Mouse (Mus musculus) lung, embryonic 16.5 days (tissue): ENCODE measurements around the gene Asgr1. TPM values are rescaled to one million over a fixed set of nuclear protein-coding genes. Genes with fewer than 3 reads are reported as not detected.

Source experiments
- ATAC-seq: fragments of 200-750 bp; cut with Nextera tagmentation; 2 replicates; pipeline ENCODE4 v1.8.0; 2017; ENCODE audit warnings: low read depth, mild to moderate bottlenecking, moderate library complexity
- H3K27ac ChIP-seq: fragments of 300-500 bp; sonication (generic); 2 replicates; pipeline ENCODE4 v1.5.1; 2014; ENCODE audit warnings: mild to moderate bottlenecking, control low read depth, low read length
- H3K27me3 ChIP-seq: fragments of 300-500 bp; sonication (generic); 2 replicates; pipeline ENCODE4 v1.6.1; 2014; ENCODE audit warnings: low read depth, low read length, mixed read lengths; ENCODE audit not compliant: control insufficient read depth, insufficient read depth
- H3K36me3 ChIP-seq: fragments of 300-500 bp; sonication (generic); 2 replicates; pipeline ENCODE4 v1.6.1; 2014; ENCODE audit warnings: low read length; ENCODE audit not compliant: control insufficient read depth, insufficient read depth
- H3K4me1 ChIP-seq: fragments of 300-500 bp; sonication (generic); replicated peaks from 2 replicates; pipeline ENCODE4 v1.6.1; 2014; ENCODE audit warnings: low read length, mixed read lengths; ENCODE audit not compliant: control insufficient read depth, insufficient read depth
- H3K4me2 ChIP-seq: fragments of 300-500 bp; sonication (generic); 2 replicates; pipeline ENCODE4 v1.6.1; 2014; ENCODE audit warnings: low read depth, low read length, control low read depth
- H3K4me3 ChIP-seq: fragments of 300-500 bp; sonication (generic); 2 replicates; pipeline ENCODE4 v1.5.1; 2014; ENCODE audit warnings: mild to moderate bottlenecking, low read length, control low read depth
- H3K9ac ChIP-seq: fragments of 300-500 bp; sonication (generic); 2 replicates; pipeline ENCODE4 v1.6.1; 2014; ENCODE audit warnings: low read length, control low read depth
- H3K9me3 ChIP-seq: fragments of 300-500 bp; sonication (generic); 2 replicates; pipeline ENCODE4 v1.6.1; 2016; ENCODE audit warnings: low read length; ENCODE audit not compliant: control insufficient read depth
- WGBS: fragments of 180-500 bp; shearing (Covaris S2); extraction: QIAGEN DNeasy Blood & Tissue Kit; methylation state at CpG from one replicate; pipeline ENCODE4 v1.1.7; 2014; 5-methylcytosine and 5-hydroxymethylcytosine counted together
- polyA plus RNA-seq: library from polyadenylated mRNA; unstranded; fragments of >200 nt; fragmentation: Nextera tagmentation; extraction: Ambion mirVana; gene quantifications from 2 replicates; pipeline ENCODE4 v1.2.1, GENCODE M21; 2015

Asgr1 gene
- polyA plus RNA-seq, 1 experiment from 2014 or later = not detected

- Histone ChIP-seq H3K4me2 (no peak overlapping the region), H3K9ac (no peak overlapping the region), H3K4me3 (no peak overlapping the region), H3K4me1 (no peaks in the 10 kb centered on the region), H3K9me3 (no peaks in the 10 kb centered on the region), H3K36me3 (no peaks in the 10 kb centered on the region), H3K27me3 (peaks cover 2% of the 10 kb centered on the region; the same call in 1 of the 2 replicates), H3K27ac (no peak overlapping the region)
- 52% methylated on average over 10 of the region's 10 CpGs for WGBS
- ATAC-seq = no peak
These were observed 4.1 kb upstream of the Asgr1 start for GRCm38 (mm10) chr11:70049816-70050215.

GRCm38 (mm10) chr11:70053156-70053555 lies 729 bp upstream of the Asgr1 start:
- no peak overlapping the region for H3K4me3 ChIP-seq
- H3K27me3 ChIP-seq = peaks cover 2% of the 10 kb centered on the region; the same call in 1 of the 2 replicates
- no peaks in the 10 kb centered on the region for H3K9me3 ChIP-seq
- no peak overlapping the region for H3K9ac ChIP-seq
- 48% methylated on average over 7 of the region's 7 CpGs for whole genome bisulfite sequencing
- no peak overlapping the region for H3K4me2 ChIP-seq
- ATAC-seq = no peak
- H3K36me3 ChIP-seq = no peaks in the 10 kb centered on the region
- H3K27ac ChIP-seq = no peak overlapping the region
- peaks cover 4% of the 10 kb centered on the region; the same call in 1 of the 2 replicates for H3K4me1 ChIP-seq

GRCm38 (mm10) chr11:70055618-70056214 lies 1.8 kb downstream of the Asgr1 start:
- WGBS = 16% methylated on average over 18 of the region's 18 CpGs
- Histone ChIP-seq H3K4me1 (peaks cover 4% of the 10 kb centered on the region; the same call in 1 of the 2 replicates), H3K4me2 (peak overlapping the region; percentile 39; the same call in 1 of the 2 replicates), H3K27ac (no peak overlapping the region), H3K4me3 (no peak overlapping the region), H3K36me3 (no peaks in the 10 kb centered on the region), H3K9ac (peak overlapping the region; percentile 28; the same call in 1 of the 2 replicates), H3K9me3 (no peaks in the 10 kb centered on the region), H3K27me3 (peaks cover 2% of the 10 kb centered on the region; the same call in 1 of the 2 replicates)
- peak; percentile 61; the same call in 1 of the 2 replicates for ATAC-seq

- H3K9me3 ChIP-seq = no peaks in the 10 kb centered on the region
- ATAC-seq = no peak
- no peak overlapping the region for H3K4me2 ChIP-seq
- no peak overlapping the region for H3K4me3 ChIP-seq
- H3K36me3 ChIP-seq = no peaks in the 10 kb centered on the region
- H3K9ac ChIP-seq = no peak overlapping the region
- WGBS = 79% methylated on average over 9 of the region's 9 CpGs
- no peak overlapping the region for H3K27ac ChIP-seq
- peaks cover 4% of the 10 kb centered on the region; the same call in 1 of the 2 replicates for H3K4me1 ChIP-seq
- H3K27me3 ChIP-seq = peaks cover 2% of the 10 kb centered on the region; the same call in 1 of the 2 replicates
These were observed 3.9 kb downstream of the Asgr1 start for GRCm38 (mm10) chr11:70057805-70058204.

GRCm38 (mm10) chr11:70059930-70060329 lies 6.0 kb downstream of the Asgr1 start:
- H3K4me3 ChIP-seq = no peak overlapping the region
- H3K36me3 ChIP-seq = no peaks in the 10 kb centered on the region
- H3K4me2 ChIP-seq = no peak overlapping the region
- WGBS = 44% methylated on average over 6 of the region's 6 CpGs
- no peaks in the 10 kb centered on the region for H3K27me3 ChIP-seq
- no peak for ATAC-seq
- H3K4me1 ChIP-seq = peaks cover 4% of the 10 kb centered on the region; the same call in 1 of the 2 replicates
- H3K27ac ChIP-seq = no peak overlapping the region
- H3K9ac ChIP-seq = no peak overlapping the region
- no peaks in the 10 kb centered on the region for H3K9me3 ChIP-seq

- no peak for ATAC-seq
These were observed 9.2 kb downstream of the Asgr1 start for GRCm38 (mm10) chr11:70063053-70063452.

GRCm38 (mm10) chr11:70066701-70067100 lies 12.8 kb downstream of the Asgr1 start:
- Histone ChIP-seq H3K27ac (no peak overlapping the region), H3K9ac (no peak overlapping the region), H3K27me3 (no peaks in the 10 kb centered on the region), H3K4me3 (no peak overlapping the region), H3K4me1 (no peaks in the 10 kb centered on the region), H3K4me2 (no peak overlapping the region), H3K36me3 (no peaks in the 10 kb centered on the region), H3K9me3 (no peaks in the 10 kb centered on the region)
- 57% methylated on average over 4 of the region's 4 CpGs for WGBS
- no peak for ATAC-seq

More at GRCm38 (mm10) chr11:70063053-70063452, 9.2 kb downstream of the Asgr1 start:
- Histone ChIP-seq H3K9me3 (no peaks in the 10 kb centered on the region), H3K9ac (no peak overlapping the region), H3K4me1 (no peaks in the 10 kb centered on the region), H3K27ac (no peak overlapping the region), H3K4me2 (no peak overlapping the region), H3K27me3 (no peaks in the 10 kb centered on the region), H3K36me3 (no peaks in the 10 kb centered on the region), H3K4me3 (no peak overlapping the region)
- 64% methylated on average over 3 of the region's 3 CpGs for WGBS

GRCm38 (mm10) chr11:70068245-70068644 lies 14.4 kb downstream of the Asgr1 start:
- no peaks in the 10 kb centered on the region for H3K36me3 ChIP-seq
- WGBS = 57% methylated on average over 3 of the region's 3 CpGs
- no peak overlapping the region for H3K4me3 ChIP-seq
- H3K9me3 ChIP-seq = no peaks in the 10 kb centered on the region
- no peak overlapping the region for H3K4me2 ChIP-seq
- no peak overlapping the region for H3K9ac ChIP-seq
- no peaks in the 10 kb centered on the region for H3K27me3 ChIP-seq
- no peak overlapping the region for H3K27ac ChIP-seq
- H3K4me1 ChIP-seq = no peaks in the 10 kb centered on the region
- no peak for ATAC-seq

- ATAC-seq = no peak
- Histone ChIP-seq H3K4me1 (no peaks in the 10 kb centered on the region), H3K4me3 (no peak overlapping the region), H3K36me3 (no peaks in the 10 kb centered on the region), H3K9ac (no peak overlapping the region), H3K4me2 (no peak overlapping the region), H3K9me3 (no peaks in the 10 kb centered on the region), H3K27ac (no peak overlapping the region), H3K27me3 (no peaks in the 10 kb centered on the region)
- 74% methylated on average over 6 of the region's 6 CpGs for WGBS
These were observed 16.2 kb downstream of the Asgr1 start for GRCm38 (mm10) chr11:70070057-70070456.
